Mouse (Mus musculus): ENCODE measurements at regions not wholly inside any gene's neighbourhood (a gene's known extent, or its start where the extent isn't known, plus 50 kb on each side); places are given as distances from the start of the nearest gene placed in this dataset.
"Not testable (repeated sequence)": the region's sequence is repeated elsewhere in the genome, so short reads cannot be mapped to it uniquely, and the experiment has no call there.

DNA sequence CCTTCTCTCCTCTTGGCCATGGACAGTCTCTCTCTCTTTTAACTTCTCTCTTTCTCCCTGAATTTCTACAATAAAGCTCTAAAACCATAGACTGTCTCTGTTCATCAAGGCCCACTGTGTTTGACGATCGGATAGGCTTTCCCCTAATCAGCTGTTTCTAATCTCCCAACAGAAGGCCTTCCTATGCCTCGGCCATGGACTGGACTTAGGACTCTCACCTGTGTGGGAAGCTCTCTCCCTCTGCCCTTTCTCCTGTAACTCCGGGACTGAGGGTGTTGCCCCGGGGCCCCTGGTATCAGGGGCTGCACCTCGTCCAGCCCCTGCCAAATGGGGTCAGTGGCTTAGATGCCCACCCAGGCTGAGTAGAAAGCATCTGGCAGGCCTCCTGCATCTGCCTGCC is 713.0 kb downstream of the Rapgef2 start:
- Histone ChIP-seq H3K4me3 (no peak overlapping the region), H3K36me3 (no peaks in the 10 kb centered on the region), H3K9me3 (replicated peaks) (no peaks in the 10 kb centered on the region), H3K4me1 (no peaks in the 10 kb centered on the region), H3K27ac (replicated peaks) (no peak overlapping the region), H3K27me3 (ENCODE audit: low read depth, poor library complexity, severe bottlenecking) (no peaks in the 10 kb centered on the region)
- DNase-seq (ENCODE audit: low spot score) = no peak
- 87% methylated on average over 6 of the region's 6 CpGs for WGBS

DNA sequence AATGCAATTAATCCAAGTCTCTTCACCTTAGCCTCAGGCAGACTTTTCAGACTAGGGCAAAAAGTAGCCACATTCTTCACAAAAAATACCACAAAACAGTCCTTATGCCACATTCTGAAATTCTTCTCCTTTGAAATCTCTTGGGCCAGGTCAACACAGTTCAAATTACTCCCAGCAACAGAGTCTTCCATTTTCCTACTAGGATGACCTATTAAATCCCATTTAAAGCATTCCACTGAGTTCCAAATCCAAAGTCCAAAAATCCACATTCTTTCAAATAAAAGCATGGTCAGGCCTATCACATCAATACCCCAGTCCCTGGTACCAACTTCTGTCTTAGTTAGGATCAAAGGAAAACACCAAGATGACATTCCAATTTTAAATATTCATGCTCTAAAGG is 721.4 kb downstream of the Rapgef2 start:
- H3K27ac ChIP-seq (replicated peaks); H3K27me3 ChIP-seq (ENCODE audit: low read depth, poor library complexity, severe bottlenecking); H3K4me1 ChIP-seq; H3K36me3 ChIP-seq; H3K9me3 ChIP-seq (replicated peaks); H3K4me3 ChIP-seq; DNase-seq (ENCODE audit: low spot score): not testable (repeated sequence)

Data from midbrain, embryonic 10.5 days (tissue).